Mouse (Mus musculus) hindbrain, embryonic 12.5 days (tissue): ENCODE data around the gene Ppfibp1. TPM values are rescaled to one million over a fixed set of nuclear protein-coding genes. Genes with fewer than 3 reads are reported as not detected.
"Not testable (repeated sequence)": the region's sequence is repeated elsewhere in the genome, so short reads cannot be mapped to it uniquely, and the experiment has no call there.

Source experiments
- ATAC-seq: fragments of 200-750 bp; cut with Nextera tagmentation; 2 replicates; pipeline ENCODE4 v1.8.0; 2017; ENCODE audit warnings: moderate TSS enrichment; ENCODE audit not compliant: low FRiP score
- H3K27ac ChIP-seq: fragments of 300-500 bp; sonication (generic); 2 replicates; pipeline ENCODE4 v1.5.1; 2016; ENCODE audit warnings: mild to moderate bottlenecking
- H3K27me3 ChIP-seq: fragments of 300-500 bp; sonication (generic); 2 replicates; pipeline ENCODE4 v1.6.1; 2016; ENCODE audit warnings: mild to moderate bottlenecking
- H3K36me3 ChIP-seq: fragments of 300-500 bp; sonication (generic); 2 replicates; pipeline ENCODE4 v1.6.1; 2016; ENCODE audit warnings: mild to moderate bottlenecking
- H3K4me1 ChIP-seq: fragments of 300-500 bp; sonication (generic); 2 replicates; pipeline ENCODE4 v1.6.1; 2016
- H3K4me2 ChIP-seq: fragments of 300-500 bp; sonication (generic); replicated peaks from 2 replicates; pipeline ENCODE4 v1.6.1; 2016; ENCODE audit warnings: mild to moderate bottlenecking
- H3K4me3 ChIP-seq: fragments of 300-500 bp; sonication (generic); 2 replicates; pipeline ENCODE4 v1.5.1; 2016; ENCODE audit warnings: mild to moderate bottlenecking
- H3K9ac ChIP-seq: fragments of 300-500 bp; sonication (generic); 2 replicates; pipeline ENCODE4 v1.6.1; 2016; ENCODE audit warnings: mild to moderate bottlenecking, moderate library complexity
- H3K9me3 ChIP-seq: fragments of 300-500 bp; sonication (generic); replicated peaks from 2 replicates; pipeline ENCODE4 v1.6.1; 2016; ENCODE audit warnings: mild to moderate bottlenecking
- WGBS: fragments of 180-500 bp; shearing (Covaris S2); methylation state at CpG from one replicate; pipeline ENCODE4 v1.1.7; 2016; 5-methylcytosine and 5-hydroxymethylcytosine counted together
- polyA plus RNA-seq: library from polyadenylated mRNA; unstranded; fragments of >200 nt; fragmentation: Nextera tagmentation; extraction: Ambion mirVana; gene quantifications from 2 replicates; pipeline ENCODE4 v1.2.1, GENCODE M21; 2016

Ppfibp1 gene
- polyA plus RNA-seq, 1 experiment from 2014 or later: 38.6 TPM

GRCm38 (mm10) chr6:146863154-146863553, 25.1 kb upstream of the Ppfibp1 start:
- no peak overlapping the region for H3K27ac ChIP-seq
- H3K4me3 ChIP-seq: no peak overlapping the region
- H3K4me2 ChIP-seq: no peak overlapping the region
- H3K4me1 ChIP-seq: no peaks in the 10 kb centered on the region
- ATAC-seq: no peak
- no peaks in the 10 kb centered on the region for H3K27me3 ChIP-seq
- no peak overlapping the region for H3K9ac ChIP-seq
- H3K9me3 ChIP-seq: no peaks in the 10 kb centered on the region
- H3K36me3 ChIP-seq: no peaks in the 10 kb centered on the region
- 94% methylated on average over 2 of the region's 2 CpGs for WGBS

- ATAC-seq, H3K9me3 ChIP-seq, H3K4me1 ChIP-seq, H3K9ac ChIP-seq, H3K27me3 ChIP-seq, H3K27ac ChIP-seq, H3K4me2 ChIP-seq, H3K4me3 ChIP-seq, H3K36me3 ChIP-seq: not testable (repeated sequence)
- 93% methylated on average over 2 of the region's 5 CpGs for WGBS
Observed at GRCm38 (mm10) chr6:146864370-146864769, 23.9 kb upstream of the Ppfibp1 start.

- no peak for ATAC-seq
- H3K9ac ChIP-seq: no peak overlapping the region
- no peaks in the 10 kb centered on the region for H3K4me1 ChIP-seq
- H3K36me3 ChIP-seq: no peaks in the 10 kb centered on the region
- H3K9me3 ChIP-seq: no peaks in the 10 kb centered on the region
- no peaks in the 10 kb centered on the region for H3K27me3 ChIP-seq
- 83% methylated on average over 4 of the region's 4 CpGs for WGBS
- H3K4me2 ChIP-seq: no peak overlapping the region
- H3K27ac ChIP-seq: no peak overlapping the region
- H3K4me3 ChIP-seq: no peak overlapping the region
Observed at GRCm38 (mm10) chr6:146865701-146866100, 22.6 kb upstream of the Ppfibp1 start.

GRCm38 (mm10) chr6:146871975-146872374, 16.3 kb upstream of the Ppfibp1 start:
- no peaks in the 10 kb centered on the region for H3K27me3 ChIP-seq
- H3K36me3 ChIP-seq: no peaks in the 10 kb centered on the region
- H3K4me3 ChIP-seq: no peak overlapping the region
- no peaks in the 10 kb centered on the region; the same call in 1 of the 2 replicates for H3K9me3 ChIP-seq
- 87% methylated on average over 4 of the region's 4 CpGs for WGBS
- H3K27ac ChIP-seq: no peak overlapping the region
- no peak overlapping the region for H3K9ac ChIP-seq
- ATAC-seq: no peak
- H3K4me2 ChIP-seq: no peak overlapping the region
- H3K4me1 ChIP-seq: no peaks in the 10 kb centered on the region

- Histone ChIP-seq H3K36me3 (no peaks in the 10 kb centered on the region), H3K4me2 (no peak overlapping the region), H3K4me3 (no peak overlapping the region), H3K4me1 (peaks cover 2% of the 10 kb centered on the region; the same call in 1 of the 2 replicates), H3K9ac (no peak overlapping the region), H3K9me3 (no peaks in the 10 kb centered on the region; the same call in 1 of the 2 replicates), H3K27me3 (no peaks in the 10 kb centered on the region), H3K27ac (no peak overlapping the region)
- no peak for ATAC-seq
- WGBS: 88% methylated on average over 6 of the region's 6 CpGs
Observed at GRCm38 (mm10) chr6:146874415-146874814, 13.9 kb upstream of the Ppfibp1 start.

GRCm38 (mm10) chr6:146876820-146877219, 11.5 kb upstream of the Ppfibp1 start:
- H3K9me3 ChIP-seq: no peaks in the 10 kb centered on the region; the same call in 1 of the 2 replicates
- H3K36me3 ChIP-seq: no peaks in the 10 kb centered on the region
- H3K4me3 ChIP-seq: no peak overlapping the region
- no peak overlapping the region for H3K9ac ChIP-seq
- no peak for ATAC-seq
- no peak overlapping the region for H3K27ac ChIP-seq
- no peaks in the 10 kb centered on the region for H3K27me3 ChIP-seq
- H3K4me2 ChIP-seq: no peak overlapping the region
- H3K4me1 ChIP-seq: peaks cover 2% of the 10 kb centered on the region; the same call in 1 of the 2 replicates
- WGBS: 96% methylated on average over 2 of the region's 2 CpGs

GRCm38 (mm10) chr6:146877425-146878045, 10.8 kb upstream of the Ppfibp1 start:
- WGBS: 89% methylated on average over 12 of the region's 12 CpGs
- no peaks in the 10 kb centered on the region for H3K27me3 ChIP-seq
- no peak overlapping the region for H3K9ac ChIP-seq
- H3K4me1 ChIP-seq: peaks cover 2% of the 10 kb centered on the region; the same call in 1 of the 2 replicates
- ATAC-seq: no peak
- no peaks in the 10 kb centered on the region for H3K36me3 ChIP-seq
- no peak overlapping the region for H3K27ac ChIP-seq
- no peaks in the 10 kb centered on the region; the same call in 1 of the 2 replicates for H3K9me3 ChIP-seq
- H3K4me3 ChIP-seq: no peak overlapping the region
- H3K4me2 ChIP-seq: no peak overlapping the region

GRCm38 (mm10) chr6:146878926-146879325, 9.4 kb upstream of the Ppfibp1 start:
- no peak for ATAC-seq
- H3K9me3 ChIP-seq: no peaks in the 10 kb centered on the region; the same call in 1 of the 2 replicates

GRCm38 (mm10) chr6:146879856-146880255, 8.4 kb upstream of the Ppfibp1 start:
- ATAC-seq: no peak
- no peaks in the 10 kb centered on the region; the same call in 1 of the 2 replicates for H3K9me3 ChIP-seq
- no peak overlapping the region for H3K4me3 ChIP-seq
- peaks cover 2% of the 10 kb centered on the region; the same call in 1 of the 2 replicates for H3K4me1 ChIP-seq
- no peaks in the 10 kb centered on the region for H3K27me3 ChIP-seq
- 90% methylated on average over 9 of the region's 9 CpGs for WGBS
- H3K4me2 ChIP-seq: no peak overlapping the region
- H3K9ac ChIP-seq: no peak overlapping the region
- no peaks in the 10 kb centered on the region for H3K36me3 ChIP-seq
- no peak overlapping the region for H3K27ac ChIP-seq

More at GRCm38 (mm10) chr6:146878926-146879325, 9.4 kb upstream of the Ppfibp1 start:
- Histone ChIP-seq H3K9ac (no peak overlapping the region), H3K27me3 (no peaks in the 10 kb centered on the region), H3K36me3 (no peaks in the 10 kb centered on the region), H3K4me3 (no peak overlapping the region), H3K4me2 (no peak overlapping the region), H3K4me1 (peaks cover 2% of the 10 kb centered on the region; the same call in 1 of the 2 replicates), H3K27ac (no peak overlapping the region)
- WGBS: 33% methylated on average over 10 of the region's 10 CpGs

- peaks cover 2% of the 10 kb centered on the region; the same call in 1 of the 2 replicates for H3K4me1 ChIP-seq
- no peak overlapping the region for H3K4me2 ChIP-seq
- no peak overlapping the region for H3K27ac ChIP-seq
- no peak overlapping the region for H3K4me3 ChIP-seq
- H3K27me3 ChIP-seq: no peaks in the 10 kb centered on the region
- WGBS: 83% methylated on average over 4 of the region's 4 CpGs
- no peak for ATAC-seq
- H3K36me3 ChIP-seq: no peaks in the 10 kb centered on the region
- no peaks in the 10 kb centered on the region; the same call in 1 of the 2 replicates for H3K9me3 ChIP-seq
- no peak overlapping the region for H3K9ac ChIP-seq
Observed at GRCm38 (mm10) chr6:146880296-146880695, 8.0 kb upstream of the Ppfibp1 start.

- ATAC-seq: no peak
- H3K27me3 ChIP-seq: 0 out of 2 replicates have a peak, but pooled peaks cover 3% of the 10 kb centered on the region
- H3K4me2 ChIP-seq: no peak overlapping the region
- no peak overlapping the region for H3K4me3 ChIP-seq
- 71% methylated on average over 13 of the region's 13 CpGs for WGBS
- H3K9me3 ChIP-seq: no peaks in the 10 kb centered on the region; the same call in 1 of the 2 replicates
- H3K27ac ChIP-seq: no peak overlapping the region
- no peak overlapping the region for H3K9ac ChIP-seq
- H3K4me1 ChIP-seq: peaks cover 5% of the 10 kb centered on the region; the same call in 1 of the 2 replicates
- no peaks in the 10 kb centered on the region for H3K36me3 ChIP-seq
Observed at GRCm38 (mm10) chr6:146881896-146882770, 6.2 kb upstream of the Ppfibp1 start.

- no peak for ATAC-seq
- no peak overlapping the region for H3K4me2 ChIP-seq
- WGBS: 59% methylated on average over 2 of the region's 2 CpGs
- H3K27me3 ChIP-seq: 0 out of 2 replicates have a peak, but pooled peaks cover 3% of the 10 kb centered on the region
- H3K4me3 ChIP-seq: no peak overlapping the region
- H3K9me3 ChIP-seq: no peaks in the 10 kb centered on the region
- H3K9ac ChIP-seq: no peak overlapping the region
- no peak overlapping the region for H3K27ac ChIP-seq
- H3K36me3 ChIP-seq: no peaks in the 10 kb centered on the region
- peaks cover 8% of the 10 kb centered on the region; the same call in 1 of the 2 replicates for H3K4me1 ChIP-seq
Observed at GRCm38 (mm10) chr6:146883426-146883825, 4.9 kb upstream of the Ppfibp1 start.
